Mouse (Mus musculus) T-helper 17 cell (primary cell): ENCODE results near the gene Dapk1.
"Not testable (repeated sequence)": the region's sequence is repeated elsewhere in the genome, so short reads cannot be mapped to it uniquely, and the experiment has no call there.

Experiments used
- in situ Hi-C, 2 experiments: fragments of 300-600 bp; cut with MboI, MseI; formaldehyde crosslinking; loops; 1 replicate in 1 of 2; 2 replicates in 1 of 2; pipeline ENCODE4 v1.15.1; 2025; ENCODE audit warnings: high pct_unique_total_duplicates in 2 of 2

Gene Dapk1

GRCm38 (mm10) chr13:60601436-60602415 is at the start of gene Dapk1:
Dapk1 (plus strand) TSS chr13:60601947.
- in situ Hi-C loops: no loop called here

- in situ Hi-C loops: loop anchor here in 1 of 2 experiments (25.0 kb wide), 1 partner anchor 684 kb away; no protein-coding TSS in a partner anchor
Measured at GRCm38 (mm10) chr13:60553326-60553725, 48.4 kb upstream of the Dapk1 start.

DNA sequence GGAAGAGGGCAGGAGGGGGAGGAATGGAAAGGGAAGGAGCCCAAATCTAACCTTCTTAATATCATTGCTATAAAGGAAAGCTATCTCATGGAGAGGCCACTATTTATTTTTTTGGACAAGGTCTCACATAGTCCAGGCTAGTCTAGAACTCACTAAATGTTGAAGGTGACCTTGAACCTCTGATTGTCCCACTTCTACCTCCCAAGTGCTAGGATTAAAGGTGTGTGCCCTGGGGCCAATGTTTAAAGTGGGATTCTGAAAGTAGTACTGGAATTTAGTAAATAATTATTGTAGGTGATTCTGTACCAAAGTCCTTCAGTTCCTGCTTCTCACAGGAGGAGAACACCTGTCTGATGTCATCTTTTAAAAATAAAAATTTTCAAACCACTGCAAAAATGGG is 45.3 kb upstream of the Dapk1 start:
- in situ Hi-C loops: loop anchor here in 1 of 2 experiments (25.0 kb wide), 1 partner anchor 681 kb away; no protein-coding TSS in a partner anchor

GRCm38 (mm10) chr13:60556911-60557310 is 44.8 kb upstream of the Dapk1 start:
- in situ Hi-C loops: loop anchor here in 1 of 2 experiments (25.0 kb wide), 1 partner anchor 680 kb away; no protein-coding TSS in a partner anchor

DNA sequence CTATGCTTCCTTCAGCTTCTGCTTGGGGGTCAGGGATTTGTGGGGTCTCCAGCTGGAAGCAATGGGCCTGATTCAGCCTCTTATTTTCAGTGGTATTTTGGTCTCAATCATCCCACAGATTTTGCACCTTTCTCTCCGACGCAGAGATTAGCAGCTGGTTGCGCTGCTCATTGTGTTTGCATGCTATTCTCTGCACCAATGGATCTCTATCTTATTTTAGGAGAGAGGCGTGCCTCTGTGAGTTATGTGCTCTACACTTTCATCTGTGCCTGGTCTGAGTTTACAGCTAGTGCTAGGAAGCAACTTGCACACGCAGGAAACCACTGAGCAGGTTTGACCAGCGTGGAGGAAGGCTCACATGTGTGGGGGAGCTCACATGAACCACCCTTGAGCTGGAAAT is 37.4 kb upstream of the Dapk1 start:
- in situ Hi-C loops: loop anchor here in 1 of 2 experiments (25.0 kb wide), 1 partner anchor 673 kb away; no protein-coding TSS in a partner anchor

DNA sequence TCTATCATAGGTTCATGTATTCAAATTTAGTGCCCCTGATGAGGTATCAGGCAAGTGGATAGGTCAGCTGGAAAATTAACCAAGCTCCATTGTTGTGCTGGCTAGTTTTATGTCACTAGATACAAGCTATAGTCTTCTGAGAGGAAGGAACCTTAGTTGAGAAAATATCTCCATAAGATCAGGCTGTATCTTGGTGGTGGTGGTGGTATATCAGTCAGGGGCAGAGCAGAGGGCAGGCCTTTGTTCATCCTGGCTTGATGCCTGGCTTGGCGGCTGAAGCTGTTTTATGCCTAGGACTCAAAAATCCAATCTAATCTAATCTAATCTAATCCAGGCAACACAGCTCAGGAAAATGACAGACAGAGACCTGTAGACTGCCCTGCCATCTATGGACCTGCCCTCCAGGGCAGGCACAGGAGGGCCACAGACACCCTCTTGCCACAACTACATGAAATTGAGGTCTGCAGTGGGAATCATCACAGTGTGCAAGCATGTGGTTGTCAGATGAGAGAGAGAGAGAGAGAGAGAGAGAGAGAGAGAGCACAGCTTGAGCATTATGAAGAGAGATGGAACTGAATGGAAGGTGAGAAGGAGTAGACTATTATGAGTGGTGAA is 32.7 kb upstream of the Dapk1 start:
- in situ Hi-C loops: loop anchor here in 1 of 2 experiments (25.0 kb wide), 1 partner anchor 668 kb away; no protein-coding TSS in a partner anchor

GRCm38 (mm10) chr13:60569549-60569941 is 32.2 kb upstream of the Dapk1 start:
- in situ Hi-C loops: loop anchor here in 1 of 2 experiments (25.0 kb wide), 1 partner anchor 668 kb away; no protein-coding TSS in a partner anchor

DNA sequence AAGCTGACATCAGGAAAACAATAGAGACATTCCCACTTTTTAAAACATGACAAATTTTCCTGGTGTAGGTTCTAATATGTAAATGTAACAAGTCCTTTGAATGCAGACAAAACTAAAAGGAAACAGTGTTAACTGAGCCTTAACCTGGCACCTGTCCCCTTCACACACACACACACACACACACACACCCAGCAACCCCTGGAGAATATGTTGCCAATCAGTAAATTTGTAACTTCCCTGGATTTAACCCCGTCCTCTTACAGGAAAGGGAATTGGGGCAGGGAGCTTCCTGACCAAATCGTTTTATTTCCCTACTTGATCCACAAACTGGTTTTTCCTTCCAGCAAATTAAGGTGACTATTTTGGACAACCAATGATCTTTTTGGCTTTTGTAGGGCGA is 28.2 kb upstream of the Dapk1 start:
- in situ Hi-C loops: loop anchor here in 1 of 2 experiments (25.0 kb wide), 1 partner anchor 664 kb away; no protein-coding TSS in a partner anchor

DNA sequence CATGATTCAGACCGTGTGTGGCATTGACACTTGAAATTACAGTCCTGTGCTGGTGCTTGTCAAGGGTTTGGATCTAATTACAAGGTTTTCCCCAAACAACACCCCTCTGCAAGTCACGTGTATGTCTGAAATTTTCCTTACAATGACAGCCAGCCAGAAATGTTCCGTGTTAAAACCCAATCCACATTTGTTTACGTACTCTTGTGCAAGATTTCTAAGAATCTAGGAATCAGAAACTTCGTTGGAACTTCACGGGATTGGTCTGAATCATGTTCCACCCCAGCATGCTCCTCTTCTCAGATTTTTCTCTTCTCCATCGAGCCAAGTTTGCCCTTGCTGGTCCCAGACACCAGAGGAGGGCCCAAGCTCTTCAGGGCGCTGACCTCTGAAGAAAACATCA is 27.8 kb upstream of the Dapk1 start:
- in situ Hi-C loops: loop anchor here in 1 of 2 experiments (25.0 kb wide), 1 partner anchor 663 kb away; no protein-coding TSS in a partner anchor

GRCm38 (mm10) chr13:60578541-60578940 is 23.2 kb upstream of the Dapk1 start:
- in situ Hi-C loops: no loop called here

DNA sequence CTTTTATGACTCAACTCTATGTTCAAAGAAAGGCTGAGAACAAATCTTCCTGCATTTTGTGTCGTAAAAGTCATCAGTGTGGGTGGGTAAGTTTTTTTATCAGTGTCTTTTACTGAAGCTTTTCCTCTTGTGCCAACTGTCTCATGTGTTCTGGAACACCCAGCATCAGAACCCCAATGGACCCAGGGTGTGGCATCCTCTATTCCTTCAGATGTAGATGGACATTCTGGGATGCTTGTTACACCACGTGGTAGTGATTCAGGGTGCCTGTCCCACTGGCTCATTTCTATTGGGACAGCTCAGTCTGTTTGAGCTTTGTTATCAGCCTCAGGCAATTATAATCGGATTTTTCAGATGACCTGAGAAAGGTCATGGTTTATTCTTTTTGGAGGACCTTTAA is 6.9 kb upstream of the Dapk1 start:
- in situ Hi-C loops: no loop called here

GRCm38 (mm10) chr13:60595519-60595918 is 6.2 kb upstream of the Dapk1 start:
- in situ Hi-C loops: no loop called here

DNA sequence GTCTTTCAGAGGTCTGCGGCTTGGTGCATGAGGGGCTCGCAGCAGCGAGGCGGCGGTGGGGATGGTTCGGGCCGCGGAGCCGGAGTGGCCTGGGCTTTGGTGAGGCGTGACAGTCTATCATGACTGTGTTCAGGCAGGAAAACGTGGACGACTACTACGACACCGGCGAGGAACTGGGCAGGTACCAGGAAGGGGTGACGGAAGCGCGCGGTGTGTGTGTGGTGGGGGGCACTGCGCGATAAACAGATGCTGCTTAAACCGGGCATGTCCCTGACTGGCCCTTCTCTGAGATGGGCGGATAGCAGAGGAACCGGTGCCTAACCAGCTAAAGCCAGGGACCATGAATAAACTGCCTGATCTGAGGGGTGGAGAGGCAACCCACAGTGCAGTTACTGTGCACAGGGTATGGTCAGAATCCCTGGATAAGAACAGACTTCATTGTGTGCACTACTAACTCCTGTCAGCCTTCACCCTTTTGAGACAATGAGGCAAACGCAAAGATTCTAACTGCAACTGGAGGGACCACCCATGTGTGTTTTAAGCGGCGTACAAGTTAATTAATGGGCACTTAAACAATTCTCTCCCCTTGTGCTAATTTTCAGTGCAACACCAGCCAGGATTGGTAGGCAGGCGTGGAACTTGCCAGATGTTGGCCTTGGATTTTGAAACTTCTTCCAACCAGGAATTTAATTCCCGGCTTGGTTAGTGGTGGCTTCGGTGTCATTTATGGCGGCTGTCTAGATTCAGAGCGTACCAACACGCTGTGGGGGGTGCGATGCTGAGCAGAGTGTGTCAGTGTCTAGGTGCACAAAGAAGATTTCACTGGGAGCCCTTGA is 887 bp downstream of the Dapk1 start:
- in situ Hi-C loops: no loop called here

DNA sequence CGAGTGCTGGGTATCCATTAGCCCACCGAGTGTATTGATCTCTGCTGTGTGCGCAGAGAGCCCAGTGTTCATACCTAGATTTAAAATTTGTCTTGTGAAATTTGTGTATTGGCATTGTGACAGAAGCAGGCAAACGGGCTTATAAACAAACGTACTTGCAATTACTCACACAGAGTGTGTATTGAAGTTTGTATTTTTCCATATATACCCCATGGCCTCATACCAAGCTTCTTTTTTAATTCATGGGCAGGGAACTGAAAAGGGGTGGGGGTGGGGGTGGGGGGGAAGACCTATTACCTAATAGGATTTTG is 1.5 kb downstream of the Dapk1 start:
- in situ Hi-C loops: no loop called here

DNA sequence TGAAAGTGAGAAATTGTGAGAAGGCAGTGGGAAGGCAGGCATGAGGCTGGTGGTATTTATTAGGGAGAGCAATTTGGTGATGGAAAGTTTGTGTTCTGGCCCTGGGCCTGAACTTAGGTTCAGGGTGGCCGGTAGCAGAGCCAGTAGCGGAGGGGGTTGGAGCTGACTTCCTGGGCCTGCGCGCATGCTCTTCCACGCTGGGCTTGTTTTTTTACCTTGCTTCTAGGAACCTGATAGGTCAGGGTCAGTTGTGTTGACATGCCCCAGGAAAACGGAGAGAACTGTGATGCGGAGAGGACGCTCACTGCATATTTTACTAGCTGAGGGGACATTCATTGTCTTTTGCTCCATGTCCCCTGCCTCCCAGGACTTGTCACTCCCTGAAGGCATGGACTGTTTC is 5.7 kb downstream of the Dapk1 start:
- in situ Hi-C loops: loop anchor here (5.0 kb wide), 2 partner anchors 130 to 140 kb away; no protein-coding TSS in a partner anchor

DNA sequence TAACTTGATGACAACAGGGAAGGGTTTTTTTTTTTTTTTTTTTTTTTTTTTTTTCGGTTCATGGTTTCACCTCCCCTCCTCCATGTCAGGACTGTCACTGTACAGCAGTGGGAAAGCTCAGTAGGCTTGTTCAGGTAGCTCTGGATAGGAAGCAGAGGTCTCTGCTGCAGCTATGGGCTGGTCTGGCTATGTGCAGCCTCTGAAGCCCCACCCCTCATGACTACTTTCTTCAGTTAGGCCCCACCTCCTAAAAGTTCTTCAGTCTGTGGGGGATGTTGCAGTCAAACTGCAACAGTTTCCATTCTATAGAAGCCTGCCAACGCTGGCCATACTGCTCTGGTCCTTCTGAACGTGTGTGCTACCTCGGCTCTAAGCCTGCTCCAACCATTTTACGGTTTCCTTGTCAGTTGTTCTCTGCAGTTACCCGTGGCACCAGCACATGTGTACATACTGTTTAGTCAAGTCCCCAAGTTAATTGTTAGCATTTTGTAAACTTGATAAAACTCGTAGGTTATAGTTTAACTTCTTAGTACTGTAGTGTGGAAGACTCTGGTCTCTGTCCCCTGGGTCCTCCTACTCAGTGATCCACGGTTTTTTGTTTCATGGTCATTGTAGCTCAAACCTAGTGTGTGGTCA is 6.8 kb downstream of the Dapk1 start:
- in situ Hi-C loops: loop anchor here (5.0 kb wide), 2 partner anchors 129 to 139 kb away; no protein-coding TSS in a partner anchor

- in situ Hi-C loops: loop anchor here (5.0 kb wide), 2 partner anchors 128 to 138 kb away; no protein-coding TSS in a partner anchor
Measured at GRCm38 (mm10) chr13:60609234-60609633, 7.5 kb downstream of the Dapk1 start.

- in situ Hi-C loops: no loop called here
Measured at GRCm38 (mm10) chr13:60610558-60610957, 8.8 kb downstream of the Dapk1 start.

GRCm38 (mm10) chr13:60610971-60611370 is 9.2 kb downstream of the Dapk1 start:
- in situ Hi-C loops: not testable (repeated sequence)

DNA sequence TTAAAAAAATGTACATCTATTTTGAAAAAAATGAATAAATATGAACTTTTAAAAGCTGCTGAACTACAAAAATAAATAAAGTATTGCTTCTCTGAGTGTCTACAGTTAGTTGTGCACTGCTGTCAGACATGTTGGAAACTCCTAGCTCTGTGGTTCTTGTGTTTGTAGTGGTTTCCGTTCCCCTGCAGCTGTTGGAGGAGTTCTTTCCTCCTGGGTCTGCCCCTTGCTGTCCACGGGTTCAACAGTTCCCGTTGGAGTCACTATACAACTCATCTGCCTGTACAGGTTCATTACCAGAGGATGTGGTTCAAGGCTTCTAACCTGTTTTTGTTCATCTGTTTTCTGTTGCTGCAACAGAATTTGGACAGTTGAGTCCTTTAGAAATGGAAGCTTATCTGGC is 10.4 kb downstream of the Dapk1 start:
- in situ Hi-C loops: no loop called here

DNA sequence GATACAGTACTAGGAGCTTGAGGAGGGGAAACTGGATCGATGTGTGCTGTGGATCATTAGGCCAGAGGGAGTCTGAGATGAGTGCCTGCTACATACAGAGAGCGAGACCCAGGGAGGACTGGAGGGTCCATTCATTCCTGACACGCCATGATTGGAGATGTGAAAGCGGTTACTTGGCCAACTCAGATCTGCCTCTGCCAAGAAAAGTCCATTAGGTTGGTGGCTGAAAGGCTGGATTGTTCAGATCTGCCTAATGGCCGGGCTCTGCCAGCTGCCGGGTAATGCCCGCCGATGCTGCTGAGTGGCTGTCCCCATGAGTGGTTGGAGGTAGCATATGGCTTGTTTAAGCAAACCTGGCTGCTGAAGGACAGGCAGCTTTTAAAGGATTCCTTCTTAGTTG is 12.4 kb downstream of the Dapk1 start:
- in situ Hi-C loops: no loop called here
